Mouse (Mus musculus) heart, adult 9 months (tissue): ENCODE measurements at regions not wholly inside any gene's neighbourhood (a gene's known extent, or its start where the extent isn't known, plus 50 kb on each side); places are given as distances from the start of the nearest gene placed in this dataset.

Experiments
- DNase-seq, 2 experiments: peaks; one replicate each; pipeline ENCODE4 v3.0.0; 2022; ENCODE audit warnings: low spot score in 2 of 2

DNA sequence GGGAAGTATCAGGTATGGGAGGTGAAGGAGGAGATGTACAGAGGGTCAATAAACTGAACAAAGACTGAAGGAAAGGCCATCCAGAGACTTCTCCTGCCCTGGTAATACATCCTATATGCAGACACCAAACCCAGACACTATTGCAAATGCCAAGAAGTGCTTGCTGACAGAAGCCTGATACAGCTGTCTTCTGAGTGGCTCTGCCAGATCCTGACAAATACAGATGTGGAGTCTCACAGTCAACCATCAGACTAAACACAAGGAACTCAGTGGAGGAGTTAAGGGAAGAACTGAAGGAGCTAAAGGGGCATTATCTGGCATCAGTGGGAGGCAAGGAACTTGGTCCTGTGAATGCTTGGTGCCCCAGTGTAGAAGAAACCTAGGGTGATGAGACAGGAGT lies 557.1 kb downstream of the Speer2 start:
- DNase-seq: no peak

DNA sequence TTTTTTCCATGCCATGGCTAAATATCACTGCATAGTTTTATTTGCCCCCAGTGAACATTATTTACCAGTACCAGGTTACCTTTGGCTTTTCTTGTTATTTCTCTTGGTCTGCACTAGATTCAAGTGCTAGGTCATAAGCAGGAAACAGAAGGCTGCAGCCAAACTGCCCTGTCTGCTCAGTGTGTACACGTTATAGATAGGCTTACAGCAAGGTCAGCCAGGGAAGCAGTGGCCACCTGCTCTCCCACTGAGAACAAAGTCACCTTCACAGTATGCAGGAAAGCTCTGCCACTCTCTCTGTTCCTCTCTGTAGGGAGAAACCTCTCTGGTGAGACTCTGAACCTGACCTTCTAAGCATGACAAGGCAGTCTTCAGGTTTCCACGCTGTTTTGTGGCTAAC lies 561.0 kb downstream of the Speer2 start:
- peak; percentile 9 to 15 for DNase-seq
